Mouse (Mus musculus): Measurements from ENCODE around the gene Bend3. TPM values are rescaled to one million over a fixed set of nuclear protein-coding genes. Genes with fewer than 3 reads are reported as not detected.

The Bend3 gene
- total and polyA plus RNA-seq, 2 experiments = 1.3 to 2.1 TPM

- no peak for DNase-seq (ENCODE audit: extremely low read depth, low read depth, low spot score)
These were observed 3.4 kb downstream of the Bend3 start for GRCm38 (mm10) chr10:43482021-43482420.

GRCm38 (mm10) chr10:43483426-43483995 lies 4.9 kb downstream of the Bend3 start:
- no peak overlapping the region for H3K4me3 ChIP-seq (ENCODE audit: insufficient read depth, low read depth, low read length)

More at GRCm38 (mm10) chr10:43482021-43482420, 3.4 kb downstream of the Bend3 start:
- Histone ChIP-seq H3K9ac (ENCODE audit: low read depth, low read length) (no peak overlapping the region), H3K4me1 (ENCODE audit: control insufficient read depth, insufficient read depth, low read length) (peaks cover 10% of the 10 kb centered on the region), H3K27me3 (ENCODE audit: control insufficient read depth, insufficient read depth, low read length) (no peaks in the 10 kb centered on the region), H3K4me3 (ENCODE audit: insufficient read depth, low read depth, low read length) (no peak overlapping the region), H3K79me2 (ENCODE audit: control insufficient read depth, insufficient read depth, low read length) (peaks cover 12% of the 10 kb centered on the region; the same call in 1 of the 2 replicates), H3K27ac (replicated peaks; ENCODE audit: insufficient read depth, low read depth, low read length) (no peak overlapping the region), H3K36me3 (ENCODE audit: control insufficient read depth, insufficient read depth, low read length) (no peaks in the 10 kb centered on the region)
- no peak for TF ChIP-seq CTCF (IDR thresholded peaks at IDR 0.05; ENCODE audit: low read depth, low read length)
- TF ChIP-seq POLR2A (IDR thresholded peaks at IDR 0.05; ENCODE audit: extremely low read depth, insufficient read depth, low read length) = no peak
- 95% methylated on average over 5 of the region's 5 CpGs for WGBS

GRCm38 (mm10) chr10:43485751-43486268 lies 7.2 kb downstream of the Bend3 start:
- H3K36me3 ChIP-seq (ENCODE audit: control insufficient read depth, insufficient read depth, low read length) = no peaks in the 10 kb centered on the region
- TF ChIP-seq CTCF (IDR thresholded peaks at IDR 0.05; ENCODE audit: low read depth, low read length) (no peak), POLR2A (IDR thresholded peaks at IDR 0.05; ENCODE audit: extremely low read depth, insufficient read depth, low read length) (no peak)
- H3K79me2 ChIP-seq (ENCODE audit: control insufficient read depth, insufficient read depth, low read length) = peaks cover 12% of the 10 kb centered on the region; the same call in 1 of the 2 replicates
- no peak overlapping the region; the same call in 1 of the 2 replicates for H3K27ac ChIP-seq (replicated peaks; ENCODE audit: insufficient read depth, low read depth, low read length)
- H3K4me1 ChIP-seq (ENCODE audit: control insufficient read depth, insufficient read depth, low read length) = peaks cover 34% of the 10 kb centered on the region
- DNase-seq (ENCODE audit: extremely low read depth, low read depth, low spot score) = no peak
- H3K9ac ChIP-seq (ENCODE audit: low read depth, low read length) = no peak overlapping the region
- no peak overlapping the region for H3K4me3 ChIP-seq (ENCODE audit: insufficient read depth, low read depth, low read length)
- WGBS = 62% methylated on average over 6 of the region's 6 CpGs
- H3K27me3 ChIP-seq (ENCODE audit: control insufficient read depth, insufficient read depth, low read length) = no peaks in the 10 kb centered on the region

More at GRCm38 (mm10) chr10:43483426-43483995, 4.9 kb downstream of the Bend3 start:
- DNase-seq (ENCODE audit: extremely low read depth, low read depth, low spot score) = peak; percentile 60
- H3K27me3 ChIP-seq (ENCODE audit: control insufficient read depth, insufficient read depth, low read length) = no peaks in the 10 kb centered on the region
- TF ChIP-seq POLR2A (IDR thresholded peaks at IDR 0.05; ENCODE audit: extremely low read depth, insufficient read depth, low read length) = no peak
- no peak for TF ChIP-seq CTCF (IDR thresholded peaks at IDR 0.05; ENCODE audit: low read depth, low read length)
- H3K79me2 ChIP-seq (ENCODE audit: control insufficient read depth, insufficient read depth, low read length) = peaks cover 12% of the 10 kb centered on the region; the same call in 1 of the 2 replicates
- 24% methylated on average over 9 of the region's 9 CpGs for WGBS
- peak overlapping the region; percentile 22; the same call in 1 of the 2 replicates for H3K9ac ChIP-seq (ENCODE audit: low read depth, low read length)
- peak overlapping the region; percentile 72 for H3K27ac ChIP-seq (replicated peaks; ENCODE audit: insufficient read depth, low read depth, low read length)
- no peaks in the 10 kb centered on the region for H3K36me3 ChIP-seq (ENCODE audit: control insufficient read depth, insufficient read depth, low read length)
- peaks cover 18% of the 10 kb centered on the region for H3K4me1 ChIP-seq (ENCODE audit: control insufficient read depth, insufficient read depth, low read length)

GRCm38 (mm10) chr10:43487441-43488010 lies 8.9 kb downstream of the Bend3 start:
- H3K4me1 ChIP-seq (ENCODE audit: control insufficient read depth, insufficient read depth, low read length) = peaks cover 34% of the 10 kb centered on the region
- no peak overlapping the region for H3K9ac ChIP-seq (ENCODE audit: low read depth, low read length)

GRCm38 (mm10) chr10:43488258-43488657 lies 9.6 kb downstream of the Bend3 start:
- Histone ChIP-seq H3K4me3 (ENCODE audit: insufficient read depth, low read depth, low read length) (no peak overlapping the region), H3K36me3 (ENCODE audit: control insufficient read depth, insufficient read depth, low read length) (no peaks in the 10 kb centered on the region), H3K9ac (ENCODE audit: low read depth, low read length) (no peak overlapping the region), H3K27ac (replicated peaks; ENCODE audit: insufficient read depth, low read depth, low read length) (no peak overlapping the region), H3K27me3 (ENCODE audit: control insufficient read depth, insufficient read depth, low read length) (no peaks in the 10 kb centered on the region), H3K4me1 (ENCODE audit: control insufficient read depth, insufficient read depth, low read length) (peaks cover 31% of the 10 kb centered on the region), H3K79me2 (ENCODE audit: control insufficient read depth, insufficient read depth, low read length) (peaks cover 6% of the 10 kb centered on the region; the same call in 1 of the 2 replicates)
- TF ChIP-seq POLR2A (IDR thresholded peaks at IDR 0.05; ENCODE audit: extremely low read depth, insufficient read depth, low read length) (no peak), CTCF (IDR thresholded peaks at IDR 0.05; ENCODE audit: low read depth, low read length) (no peak)
- WGBS = 40% methylated on average over 4 of the region's 4 CpGs
- no peak for DNase-seq (ENCODE audit: extremely low read depth, low read depth, low spot score)

More at GRCm38 (mm10) chr10:43487441-43488010, 8.9 kb downstream of the Bend3 start:
- peak; percentile 67 for DNase-seq (ENCODE audit: extremely low read depth, low read depth, low spot score)
- H3K27me3 ChIP-seq (ENCODE audit: control insufficient read depth, insufficient read depth, low read length) = no peaks in the 10 kb centered on the region
- WGBS = 30% methylated on average over 3 of the region's 3 CpGs
- H3K27ac ChIP-seq (replicated peaks; ENCODE audit: insufficient read depth, low read depth, low read length) = peak overlapping the region; percentile 59
- no peak overlapping the region for H3K4me3 ChIP-seq (ENCODE audit: insufficient read depth, low read depth, low read length)
- no peaks in the 10 kb centered on the region for H3K36me3 ChIP-seq (ENCODE audit: control insufficient read depth, insufficient read depth, low read length)
- TF ChIP-seq CTCF (IDR thresholded peaks at IDR 0.05; ENCODE audit: low read depth, low read length) (no peak), POLR2A (IDR thresholded peaks at IDR 0.05; ENCODE audit: extremely low read depth, insufficient read depth, low read length) (no peak)
- H3K79me2 ChIP-seq (ENCODE audit: control insufficient read depth, insufficient read depth, low read length) = peaks cover 3% of the 10 kb centered on the region; the same call in 1 of the 2 replicates
